Mouse (Mus musculus): Measurements from ENCODE around the gene Ciapin1.

- TF ChIP-seq POLR2A (IDR thresholded peaks at IDR 0.05; ENCODE audit: extremely low read depth, insufficient read depth, low read length) (no peak), CTCF (IDR thresholded peaks at IDR 0.05; ENCODE audit: extremely low read depth, insufficient read depth, low read length) (no peak)
These were observed 33.4 kb downstream of the Ciapin1 start for GRCm38 (mm10) chr8:94804546-94805340.
